Mouse (Mus musculus): ENCODE measurements at regions not wholly inside any gene's neighbourhood (a gene's known extent, or its start where the extent isn't known, plus 50 kb on each side); places are given as distances from the start of the nearest gene placed in this dataset.

DNA sequence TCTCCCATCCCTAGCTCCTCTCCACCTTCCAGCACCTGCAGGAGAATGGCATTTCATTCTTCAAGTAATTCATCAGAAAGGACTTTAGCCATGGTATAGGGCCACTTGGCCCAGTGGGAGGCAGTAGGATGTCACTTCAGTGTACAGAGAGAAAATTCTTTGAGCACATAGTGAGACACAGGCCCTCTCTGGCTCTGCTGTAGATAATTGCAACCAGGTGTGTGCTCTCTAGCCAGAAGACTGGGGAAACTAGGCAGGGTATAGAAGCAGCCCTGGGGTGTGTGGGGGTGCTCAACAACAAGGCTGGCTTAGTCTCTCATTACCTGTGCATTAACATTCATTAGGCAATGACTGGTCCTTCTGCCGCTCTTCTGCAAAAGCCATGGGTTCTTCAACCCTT lies 125.1 kb downstream of the Fam43a start:
- WGBS, result 100% methylated on average over 1 of the region's 1 CpGs
- no peak for DNase-seq (ENCODE audit: low read depth, low spot score)

DNA sequence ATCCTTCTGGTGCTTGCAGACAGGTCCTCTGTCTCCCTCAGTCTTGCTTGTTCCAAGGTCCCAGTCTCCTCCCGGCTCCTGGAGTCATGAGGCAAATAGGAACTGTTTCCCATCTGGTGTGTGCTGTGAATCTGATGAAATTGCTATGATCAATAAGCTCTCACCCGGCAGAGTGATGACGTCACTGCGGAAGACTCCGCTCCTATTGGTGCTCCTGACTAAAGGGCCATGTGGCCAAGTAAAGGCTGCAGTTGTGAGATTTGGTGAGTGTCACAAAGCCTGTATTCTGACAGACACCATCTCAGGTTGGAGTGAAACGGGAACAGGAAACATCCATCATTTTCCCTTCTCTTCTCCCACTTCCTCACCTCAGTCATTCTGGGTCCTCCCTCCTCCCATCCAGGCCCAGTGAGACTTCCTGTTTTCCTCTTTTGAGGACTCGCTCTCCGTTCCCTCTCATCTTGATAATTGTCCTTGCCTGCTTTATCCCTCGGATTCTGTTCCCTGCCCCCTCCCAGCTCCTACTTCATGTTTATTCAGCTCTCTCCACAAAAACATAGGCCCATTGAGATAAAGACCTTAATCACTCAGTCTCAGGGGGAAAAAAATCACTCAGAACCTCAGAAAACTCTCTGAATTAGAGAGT lies 133.4 kb downstream of the Fam43a start:
- WGBS, result 73% methylated on average over 9 of the region's 9 CpGs
- DNase-seq (ENCODE audit: low read depth, low spot score), result no peak

DNA sequence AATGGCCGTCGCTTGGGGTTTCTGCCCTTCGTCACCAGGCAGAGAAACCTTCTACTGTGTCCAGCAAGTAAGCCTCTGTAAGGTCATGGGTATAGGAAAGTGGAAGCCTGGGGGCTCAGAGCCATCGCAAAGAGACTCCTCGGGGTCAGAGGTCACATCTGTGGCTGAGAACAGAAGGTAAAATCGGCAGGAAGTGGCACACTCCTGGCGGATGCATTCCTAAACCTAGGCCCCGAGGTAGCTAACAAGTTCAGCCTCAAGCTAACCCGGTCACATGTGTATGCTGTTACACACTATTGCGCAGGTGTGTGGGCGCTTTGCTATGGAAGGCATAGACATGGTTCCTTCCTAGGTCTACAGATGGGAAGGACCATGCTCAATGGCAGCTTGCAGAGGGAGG lies 134.0 kb downstream of the Fam43a start:
- WGBS, result 75% methylated on average over 11 of the region's 11 CpGs
- DNase-seq (ENCODE audit: low read depth, low spot score), result no peak

DNA sequence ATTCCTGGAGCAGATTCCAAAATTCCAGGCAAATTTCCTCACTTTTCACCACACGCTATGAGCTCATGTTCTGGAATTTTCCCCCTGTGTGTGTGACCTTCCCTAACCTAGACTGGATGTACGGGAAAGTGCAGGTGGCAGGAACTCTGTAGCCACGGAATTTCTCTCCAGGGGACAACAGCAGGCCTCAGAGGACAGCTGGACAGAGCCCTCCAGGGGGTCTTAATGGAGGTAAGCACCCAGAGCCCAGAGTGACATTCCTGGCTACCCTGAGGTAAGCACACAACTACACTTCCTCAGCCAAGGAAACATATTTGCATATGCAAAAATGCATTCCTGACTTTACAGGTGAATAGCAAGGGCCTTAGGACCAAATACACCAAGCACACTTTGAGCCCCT lies 135.8 kb downstream of the Fam43a start:
- no peak for DNase-seq (ENCODE audit: low read depth, low spot score)
- 63% methylated on average over 3 of the region's 3 CpGs for WGBS

DNA sequence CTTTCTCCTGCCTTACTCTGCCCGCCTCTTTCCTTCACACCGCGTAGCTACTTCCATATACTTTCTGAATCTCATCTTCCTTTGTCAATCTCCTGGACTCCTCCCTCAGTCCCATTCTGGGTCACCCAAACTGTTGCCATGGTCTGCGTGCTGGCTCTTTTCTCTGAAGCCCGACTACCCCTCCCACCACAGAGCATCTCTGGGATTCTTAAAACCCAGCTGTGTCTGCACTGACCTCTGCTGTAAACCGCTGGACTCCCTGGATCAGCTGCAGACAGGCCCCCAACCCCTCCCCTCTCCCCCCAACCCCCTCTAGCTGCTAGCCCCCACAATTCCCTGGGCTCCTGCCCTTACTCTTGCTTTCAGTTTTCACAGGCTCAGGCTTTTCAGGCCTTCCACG lies 136.4 kb downstream of the Fam43a start:
- no peak for DNase-seq (ENCODE audit: low read depth, low spot score)
- 65% methylated on average over 7 of the region's 7 CpGs for WGBS

DNA sequence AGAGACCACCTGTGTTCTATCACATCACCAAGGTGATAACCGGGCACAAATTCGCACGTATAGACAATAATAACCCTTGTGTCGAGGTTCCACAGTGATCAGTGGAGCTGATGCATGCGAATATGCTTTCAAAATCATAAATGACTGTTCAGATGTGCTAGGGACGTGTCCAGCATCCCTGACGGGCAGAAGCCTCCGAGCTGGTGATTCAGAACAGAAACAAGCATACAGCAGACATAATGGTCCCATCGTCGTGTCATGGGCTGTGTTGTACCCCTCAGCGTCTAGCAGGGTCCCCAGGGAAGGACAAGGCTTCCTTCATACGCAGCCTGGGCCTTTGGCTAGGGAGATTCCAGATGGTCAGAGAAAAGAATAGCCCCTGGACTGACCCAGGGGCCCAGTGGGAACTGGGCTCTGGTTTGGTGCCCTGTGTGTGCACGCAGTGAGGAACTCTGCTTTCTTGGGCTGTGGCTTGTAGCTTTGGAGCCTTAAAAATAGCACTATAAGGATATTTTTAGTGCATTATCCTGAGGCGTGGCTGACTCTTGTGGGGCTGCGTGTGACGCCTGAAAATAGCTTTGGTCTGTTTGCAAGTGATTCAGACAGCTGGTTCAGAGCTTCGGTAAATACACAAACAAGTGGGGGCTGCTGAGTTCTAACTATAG lies 137.3 kb downstream of the Fam43a start:
- DNase-seq (ENCODE audit: low read depth, low spot score), result no peak
- 53% methylated on average over 17 of the region's 17 CpGs for WGBS

DNA sequence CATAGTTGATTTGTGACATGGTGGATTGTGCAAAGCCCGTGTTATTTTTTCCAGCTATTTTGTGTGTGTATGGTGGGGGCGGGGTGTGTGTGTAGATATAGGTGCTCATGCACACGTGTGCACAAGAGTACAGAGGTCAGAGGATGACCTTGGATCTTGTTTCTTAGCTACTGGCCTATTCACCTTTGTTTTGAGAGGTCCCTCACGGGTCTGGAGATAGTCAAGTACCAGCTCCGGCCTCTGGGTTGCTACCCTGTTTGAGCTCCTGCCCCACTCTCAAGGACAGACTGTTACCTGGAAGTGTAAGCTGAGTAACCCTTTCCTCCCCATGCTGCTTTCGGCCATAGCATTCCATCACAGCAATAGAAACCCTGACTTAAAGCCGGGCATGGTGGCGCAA lies 138.0 kb downstream of the Fam43a start:
- WGBS, result 70% methylated on average over 8 of the region's 8 CpGs
- DNase-seq (ENCODE audit: low read depth, low spot score), result no peak

DNA sequence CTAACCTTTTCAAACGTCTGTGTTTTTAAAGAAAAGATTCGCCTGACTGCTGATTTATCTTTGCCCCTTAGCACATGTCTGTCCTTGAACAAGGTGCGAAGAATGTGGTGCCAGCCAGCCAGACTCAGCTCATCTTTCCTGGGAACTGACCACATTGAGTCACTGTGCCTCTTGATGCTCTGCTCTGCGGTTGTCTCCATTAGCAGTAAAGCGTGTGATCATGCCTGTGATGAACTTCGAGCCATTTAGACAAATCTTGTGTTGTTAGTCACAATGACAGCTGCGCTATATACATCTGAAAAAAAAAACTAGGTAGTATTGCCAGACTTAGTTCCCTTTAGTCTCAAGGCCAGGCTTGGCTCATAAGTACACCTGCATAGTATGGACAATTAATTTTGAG lies 140.1 kb downstream of the Fam43a start:
- DNase-seq (ENCODE audit: low read depth, low spot score), result no peak
- WGBS, result 76% methylated on average over 7 of the region's 7 CpGs

DNA sequence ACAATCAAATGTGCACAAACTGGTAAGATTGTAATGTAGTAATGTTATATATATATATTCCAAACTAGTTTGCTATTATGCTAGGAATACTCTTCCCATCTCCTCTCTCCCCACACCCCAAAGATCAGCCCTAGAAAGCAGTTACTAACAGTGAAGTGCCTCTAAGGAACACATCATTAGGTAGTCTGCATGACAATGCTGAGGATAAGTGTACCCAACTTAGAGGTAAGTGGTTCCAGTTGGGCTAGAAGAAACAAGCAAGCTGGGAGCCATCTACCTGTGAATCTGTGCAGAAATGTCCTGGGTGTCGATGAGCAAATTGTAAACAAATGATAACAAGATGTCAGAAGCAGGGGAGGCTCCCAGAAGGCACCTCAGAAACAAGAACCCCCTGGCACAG lies 141.7 kb downstream of the Fam43a start:
- 88% methylated on average over 1 of the region's 1 CpGs for WGBS
- DNase-seq (ENCODE audit: low read depth, low spot score), result no peak

DNA sequence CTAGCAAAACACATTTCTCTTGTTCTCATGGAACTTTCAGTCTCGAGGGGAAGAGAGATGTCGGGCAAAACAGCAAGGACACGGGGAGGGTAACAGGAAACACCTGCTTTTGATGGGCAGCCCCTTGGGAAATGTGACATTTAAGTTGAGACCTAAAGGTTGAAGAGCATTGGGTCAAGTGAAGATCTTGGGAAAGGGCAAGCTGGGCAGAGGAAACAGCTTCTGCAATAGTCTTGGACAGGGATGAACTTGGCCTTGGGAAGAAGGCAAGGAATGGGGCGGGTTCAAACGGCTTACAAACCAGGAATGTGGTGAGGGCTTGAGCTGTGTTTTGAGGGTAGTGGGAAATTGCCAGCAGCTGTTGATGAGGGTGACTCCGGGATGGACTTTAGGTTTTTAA lies 143.0 kb downstream of the Fam43a start:
- 76% methylated on average over 6 of the region's 6 CpGs for WGBS

DNA sequence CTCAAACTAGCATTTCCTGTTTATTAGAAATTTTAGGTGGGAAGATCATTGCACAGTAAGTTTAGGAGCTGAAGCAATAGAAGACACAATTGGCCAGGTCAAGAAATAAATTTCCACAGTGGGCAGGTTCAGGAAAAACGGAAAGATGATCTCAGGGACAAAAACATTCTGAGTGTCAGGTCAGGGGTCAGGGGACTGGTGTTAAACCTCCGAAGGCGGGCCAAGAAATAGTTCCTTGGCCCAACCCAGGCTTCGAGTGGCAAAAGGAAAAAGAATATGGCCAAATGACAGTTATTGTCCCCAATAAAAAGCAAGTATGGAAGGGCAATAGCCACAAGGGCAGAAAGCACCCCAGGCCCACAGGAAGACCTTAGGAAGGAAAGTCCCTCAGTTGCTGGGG lies 144.0 kb downstream of the Fam43a start:
- no peak for DNase-seq (ENCODE audit: low read depth, low spot score)
- WGBS, result 56% methylated on average over 4 of the region's 4 CpGs

More for the DNA sequence above, 143.0 kb downstream of the Fam43a start:
- DNase-seq (ENCODE audit: low read depth, low spot score), result no peak

DNA sequence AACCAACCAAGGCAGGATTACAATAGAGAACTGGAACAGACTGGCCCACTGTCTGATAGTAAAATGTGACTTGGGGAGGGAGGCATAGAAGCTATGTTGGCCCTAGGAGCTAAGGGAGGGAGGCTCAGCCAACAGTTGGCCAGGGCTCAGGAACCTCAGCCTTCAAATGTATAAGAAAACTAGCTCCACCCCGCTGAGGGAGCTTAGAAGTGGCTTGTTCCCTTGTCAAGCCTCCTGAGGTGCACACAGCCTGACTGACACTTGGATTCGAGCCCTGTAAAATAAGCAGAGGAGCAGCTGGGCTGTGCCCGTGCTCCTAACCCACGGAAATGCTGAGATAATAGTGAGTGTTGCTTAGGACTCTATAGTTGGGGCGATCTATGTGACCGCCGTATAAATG lies 144.7 kb downstream of the Fam43a start:
- 72% methylated on average over 7 of the region's 7 CpGs for WGBS

DNA sequence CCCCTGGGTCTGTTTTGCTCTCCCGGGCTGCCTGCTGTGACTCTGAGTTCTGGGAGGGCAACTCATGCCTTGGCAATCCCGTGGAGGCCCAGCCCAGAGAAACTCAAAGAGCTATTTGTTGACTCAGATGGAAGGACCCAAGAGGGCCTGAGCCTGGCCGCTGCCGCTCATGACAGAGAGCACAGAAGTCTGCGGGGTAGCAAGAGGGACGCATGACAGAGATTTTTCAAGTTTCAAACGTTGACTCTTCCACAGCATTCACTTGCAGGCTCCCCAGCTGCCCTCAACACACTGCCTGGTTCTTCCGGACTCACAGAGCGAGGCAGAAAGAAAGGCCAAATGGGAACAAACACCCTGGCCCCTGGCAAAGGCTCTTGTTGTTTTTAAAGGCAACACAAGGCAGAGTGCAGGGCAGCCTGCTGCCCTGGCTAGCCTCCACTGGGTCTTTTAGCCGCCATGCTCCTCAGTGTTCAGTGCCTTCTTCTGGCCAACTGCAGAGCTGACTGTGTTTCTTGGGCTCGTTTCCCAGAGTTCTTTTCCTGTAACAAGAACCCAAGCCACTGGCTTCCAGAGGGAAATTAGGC lies 146.2 kb downstream of the Fam43a start:
- DNase-seq (ENCODE audit: low read depth, low spot score), result no peak
- WGBS, result 53% methylated on average over 11 of the region's 11 CpGs

More for the DNA sequence above, 144.7 kb downstream of the Fam43a start:
- DNase-seq (ENCODE audit: low read depth, low spot score), result no peak

DNA sequence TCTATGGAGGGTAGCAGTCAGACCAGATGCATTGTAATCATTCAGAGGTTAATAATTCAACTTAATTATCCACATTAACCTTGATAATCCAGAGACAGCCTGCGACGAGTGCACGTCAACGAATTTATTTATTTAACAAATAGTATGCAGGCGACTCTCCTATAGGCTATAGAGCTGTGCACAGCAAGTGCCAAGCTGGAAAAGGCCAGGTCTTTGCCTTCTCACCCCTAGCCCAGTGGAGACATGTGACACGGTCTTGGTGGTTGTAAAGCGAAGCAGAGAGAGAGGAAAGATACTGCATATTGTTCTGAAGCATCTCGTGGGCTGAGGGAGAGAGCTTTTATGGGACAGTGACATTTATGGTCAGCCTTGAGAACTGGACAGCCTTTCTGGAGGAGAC lies 146.7 kb downstream of the Fam43a start:
- 32% methylated on average over 8 of the region's 8 CpGs for WGBS
- no peak for DNase-seq (ENCODE audit: low read depth, low spot score)

DNA sequence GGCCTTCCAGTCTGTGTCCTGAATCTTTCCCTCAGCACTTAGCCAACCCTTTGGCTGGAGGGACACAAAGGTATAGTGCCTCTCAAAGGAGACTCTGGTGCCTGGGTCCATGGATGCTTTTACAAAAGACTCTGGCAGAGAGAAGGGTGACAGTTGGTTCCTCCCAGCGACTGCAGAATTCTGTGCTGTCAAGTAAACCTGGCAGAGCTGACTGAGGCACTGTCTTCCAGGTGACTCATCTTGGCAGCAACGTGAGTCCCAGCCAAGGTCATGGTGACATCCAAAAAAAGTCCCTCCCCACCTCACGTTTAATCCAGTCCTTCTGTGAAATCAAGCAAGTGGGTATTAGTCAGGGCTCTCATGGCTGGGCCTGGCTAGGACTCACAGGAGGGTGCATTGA lies 150.3 kb downstream of the Fam43a start:
- WGBS, result 57% methylated on average over 3 of the region's 3 CpGs
- no peak for DNase-seq (ENCODE audit: low read depth, low spot score)

DNA sequence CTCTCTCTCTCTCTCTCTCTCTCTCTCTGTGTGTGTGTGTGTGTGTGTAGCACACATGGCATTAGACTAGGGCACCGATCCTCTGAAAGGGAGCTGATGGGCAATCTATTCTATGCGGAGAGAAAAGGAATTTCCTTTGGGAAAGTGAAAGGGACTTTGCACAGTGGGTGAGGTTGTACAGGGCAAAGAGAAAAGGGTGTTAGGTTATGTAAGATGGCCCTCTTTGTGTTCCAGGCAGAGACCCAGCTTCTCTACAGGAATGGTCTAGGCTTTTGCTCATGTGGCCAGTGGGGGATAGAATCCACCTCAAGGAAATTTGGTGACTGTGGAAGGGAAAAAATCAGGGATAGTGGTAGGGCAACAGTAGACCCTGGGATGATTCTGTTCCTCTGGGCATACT lies 156.2 kb downstream of the Fam43a start:
- WGBS, result 57% methylated on average over 2 of the region's 2 CpGs
- no peak for DNase-seq (ENCODE audit: low read depth, low spot score)

DNA sequence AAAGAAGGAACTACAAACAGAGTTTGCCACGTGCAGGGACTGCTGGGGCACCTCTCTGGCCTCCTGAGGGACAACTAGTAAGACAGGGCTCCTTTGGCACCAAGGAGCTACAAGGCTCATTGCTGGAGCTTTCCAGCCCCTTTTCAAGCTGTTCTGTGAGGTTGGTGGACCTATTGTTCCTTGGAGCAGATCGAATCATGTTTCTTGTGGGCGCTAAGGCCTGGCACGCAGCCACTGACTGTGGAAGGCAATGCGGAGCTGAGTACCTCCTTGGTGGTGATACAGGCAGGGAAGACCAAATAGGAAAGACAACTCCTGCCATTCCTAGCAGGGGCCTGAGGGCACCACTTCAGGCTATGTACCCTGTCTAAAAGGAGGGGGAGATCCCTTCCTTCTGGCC lies 157.2 kb downstream of the Fam43a start:
- no peak for DNase-seq (ENCODE audit: low read depth, low spot score)
- 87% methylated on average over 5 of the region's 5 CpGs for WGBS

DNA sequence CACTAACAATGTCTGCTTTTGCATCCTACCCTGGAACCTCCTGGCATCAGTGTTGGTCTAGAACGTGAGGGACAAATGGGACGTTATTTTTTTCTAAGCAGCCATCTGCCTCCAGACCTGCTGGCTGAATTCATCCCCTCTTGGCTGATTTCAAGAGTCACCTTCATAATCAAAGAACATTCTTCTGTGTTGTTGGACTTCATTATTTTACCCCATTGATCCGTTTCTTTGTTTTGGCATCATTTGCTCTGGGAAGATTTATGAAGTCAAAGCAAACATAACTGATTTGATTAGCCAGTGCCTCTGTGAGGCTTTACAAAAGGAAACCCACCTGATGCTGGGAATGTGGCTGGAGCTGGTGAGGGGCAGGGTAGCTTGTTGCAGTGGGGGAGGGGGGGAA lies 158.0 kb downstream of the Fam43a start:
- 85% methylated on average over 3 of the region's 3 CpGs for WGBS
- DNase-seq (ENCODE audit: low read depth, low spot score), result no peak

DNA sequence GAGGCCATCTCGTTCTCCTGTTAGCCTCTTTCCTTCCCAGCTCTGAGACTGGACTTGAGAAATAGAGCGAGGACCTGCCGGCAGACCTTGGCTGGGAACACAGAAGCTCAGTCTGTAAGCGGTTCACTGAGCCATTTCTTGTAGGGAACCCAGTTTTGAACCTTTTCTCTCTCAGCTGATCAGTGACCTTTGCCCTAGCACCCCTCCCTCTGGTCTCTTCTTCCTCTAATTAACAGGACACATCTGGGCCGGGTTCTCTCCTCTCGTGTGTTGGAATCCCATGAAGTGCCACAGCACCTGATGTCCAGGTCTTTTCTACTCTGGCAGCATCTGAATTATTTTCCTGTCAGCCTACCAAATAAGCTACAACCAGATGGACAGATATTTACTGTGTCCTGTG lies 158.5 kb downstream of the Fam43a start:
- WGBS, result 71% methylated on average over 6 of the region's 6 CpGs
- DNase-seq (ENCODE audit: low read depth, low spot score), result no peak

DNA sequence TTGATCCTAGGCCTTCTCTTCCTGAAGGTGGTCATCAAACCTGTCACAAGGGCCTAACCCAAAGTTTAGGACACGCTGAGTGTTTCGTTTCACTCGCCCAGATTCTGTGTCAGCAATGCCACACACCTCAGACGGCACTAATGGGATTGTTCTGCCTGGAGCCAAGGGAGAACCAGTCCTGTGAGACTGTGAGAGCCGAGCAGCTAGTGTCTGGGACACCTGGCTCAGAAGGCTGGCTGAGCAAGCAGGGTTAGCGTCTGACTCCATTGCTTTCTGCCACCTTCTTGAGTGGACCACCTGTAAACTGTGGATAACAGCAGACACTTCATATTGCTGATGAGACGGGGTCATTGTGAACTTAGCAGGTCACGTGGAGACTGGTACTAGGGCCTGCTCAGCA lies 160.0 kb downstream of the Fam43a start:
- DNase-seq (ENCODE audit: low read depth, low spot score), result no peak
- 79% methylated on average over 8 of the region's 8 CpGs for WGBS

DNA sequence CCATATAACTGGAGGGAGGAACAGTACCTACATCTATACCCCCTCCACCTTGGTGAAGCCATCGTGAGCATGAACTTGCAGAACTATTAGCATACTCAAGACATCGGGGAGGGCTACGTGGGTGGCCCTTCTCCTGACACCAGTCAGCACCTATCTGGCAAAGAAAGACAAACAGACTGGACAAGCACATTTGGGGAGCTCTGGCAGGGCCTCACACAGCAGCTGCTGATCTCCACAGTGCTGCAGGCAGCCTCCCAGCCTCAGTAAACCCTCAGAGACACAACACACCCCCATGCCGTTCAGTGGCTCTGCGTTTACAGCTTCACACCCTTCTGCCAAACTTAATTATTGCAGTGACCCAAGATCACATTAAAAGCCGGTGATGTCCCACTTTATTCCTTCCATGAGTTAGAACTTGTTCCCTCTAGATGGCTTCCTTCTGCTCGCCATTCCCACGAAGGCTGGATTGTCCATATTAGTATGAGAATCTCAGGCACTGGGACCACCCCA lies 161.7 kb downstream of the Fam43a start:
- 57% methylated on average over 8 of the region's 8 CpGs for WGBS
- DNase-seq (ENCODE audit: low read depth, low spot score), result no peak

Data from large intestine, adult 2 months (tissue).